ENCODE assay signal across 7 mouse cellular contexts in genomic region chr12:52602883-52603694, GRCm38 (mm10).
DNase-seq lines count a peak whose midpoint lies in the region; ATAC-seq lines count a peak whose summit lies in the region.

No protein-coding gene starts in this region.

- peak overlapping the region; percentile 42 for H3K4me2 ChIP-seq in limb, embryonic 11.5 days (ENCODE audit: low read depth, severe bottlenecking)
- peak overlapping the region; percentile 69 for H3K4me2 ChIP-seq in midbrain, embryonic 14.5 days (ENCODE audit: low read length)

- peak overlapping the region; percentile 71 for H3K4me3 ChIP-seq in embryonic facial prominence, embryonic 10.5 days
- peak overlapping the region; percentile 90 for H3K4me3 ChIP-seq in limb, embryonic 11.5 days (ENCODE audit: low read depth, low read length)
- H3K4me3 ChIP-seq in midbrain, embryonic 14.5 days (replicated peaks; ENCODE audit: low read depth, low read length) = peak overlapping the region; percentile 91

- H3K9ac ChIP-seq in limb, embryonic 11.5 days (ENCODE audit: low read length) = peak overlapping the region; percentile 64
- H3K9ac ChIP-seq in midbrain, embryonic 14.5 days (replicated peaks; ENCODE audit: low read length) = peak overlapping the region; percentile 89

- peak; percentile 79 for ATAC-seq in granulocyte monocyte progenitor cell, adult 5-6 weeks (replicated peaks; ENCODE audit: poor library complexity, severe bottlenecking)
- peak; percentile 89 for ATAC-seq in limb, embryonic 11.5 days (ENCODE audit: insufficient number of reproducible peaks, low FRiP score, low TSS enrichment, low read depth)
- peak; percentile 89 for ATAC-seq in midbrain, embryonic 14.5 days (ENCODE audit: low FRiP score, low TSS enrichment)

- H3K27ac ChIP-seq in embryonic facial prominence, embryonic 10.5 days (replicated peaks) = peak overlapping the region; percentile 97
- peak overlapping the region; percentile 87 for H3K27ac ChIP-seq in limb, embryonic 11.5 days (replicated peaks; ENCODE audit: low read depth, low read length)
- peak overlapping the region; percentile 94 for H3K27ac ChIP-seq in midbrain, embryonic 14.5 days (replicated peaks; ENCODE audit: low read depth, low read length)

- DNase-seq in adrenal gland, postnatal 10 days = peak; percentile 89
- DNase-seq in embryonic facial prominence, embryonic 10.5 days (ENCODE audit: low spot score) = peak; percentile 84
- DNase-seq in kidney, adult 11 months = peak; percentile 86
- DNase-seq in limb, embryonic 11.5 days (ENCODE audit: low spot score) = peak; percentile 90
- peak; percentile 94 for DNase-seq in midbrain, embryonic 14.5 days
- DNase-seq in spleen, adult 18-20 months = peak; percentile 71 to 81

- H3K27me3 ChIP-seq in embryonic facial prominence, embryonic 10.5 days (replicated peaks; ENCODE audit: low read depth, poor library complexity, severe bottlenecking) = no peaks in the 10 kb centered on the region
- no peaks in the 10 kb centered on the region for H3K27me3 ChIP-seq in limb, embryonic 11.5 days (ENCODE audit: control insufficient read depth, insufficient read depth, low read length)
- no peaks in the 10 kb centered on the region for H3K27me3 ChIP-seq in midbrain, embryonic 14.5 days (ENCODE audit: control insufficient read depth, insufficient read depth, low read length)

- peaks cover 6% of the 10 kb centered on the region; the same call in 1 of the 2 replicates for H3K9me3 ChIP-seq in embryonic facial prominence, embryonic 10.5 days
- no peaks in the 10 kb centered on the region for H3K9me3 ChIP-seq in limb, embryonic 11.5 days (ENCODE audit: control insufficient read depth, low read length)
- H3K9me3 ChIP-seq in midbrain, embryonic 14.5 days (ENCODE audit: control insufficient read depth, low read length) = no peaks in the 10 kb centered on the region

- H3K4me1 ChIP-seq in embryonic facial prominence, embryonic 10.5 days = peaks cover 10% of the 10 kb centered on the region
- 0 out of 2 replicates have a peak, but pooled peaks cover 5% of the 10 kb centered on the region for H3K4me1 ChIP-seq in limb, embryonic 11.5 days (ENCODE audit: control insufficient read depth, insufficient read depth, low read length)
- H3K4me1 ChIP-seq in midbrain, embryonic 14.5 days (ENCODE audit: control insufficient read depth, insufficient read depth, low read length) = 0 out of 2 replicates have a peak, but pooled peaks cover 10% of the 10 kb centered on the region

- no peaks in the 10 kb centered on the region for H3K36me3 ChIP-seq in embryonic facial prominence, embryonic 10.5 days (replicated peaks)
- no peaks in the 10 kb centered on the region for H3K36me3 ChIP-seq in limb, embryonic 11.5 days (ENCODE audit: control insufficient read depth, insufficient read depth, low read length)
- no peaks in the 10 kb centered on the region for H3K36me3 ChIP-seq in midbrain, embryonic 14.5 days (ENCODE audit: control insufficient read depth, insufficient read depth, low read length)

- under 1% methylated on average over 35 of the region's 35 CpGs for WGBS in embryonic facial prominence, embryonic 10.5 days
- WGBS in limb, embryonic 11.5 days = under 1% methylated on average over 35 of the region's 35 CpGs
- WGBS in midbrain, embryonic 14.5 days = under 1% methylated on average over 35 of the region's 35 CpGs

Comparison
In these comparisons a context has a peak if more than half of its experiments do, and no peak if none do; other contexts are left out.
1. Peak in every context shown above with its lines: DNase-seq, ATAC-seq, H3K4me3 ChIP-seq and H3K27ac ChIP-seq.